Mouse (Mus musculus) large intestine, adult 2 months (tissue): ENCODE measurements around the gene Dcst2. TPM values are rescaled to one million over a fixed set of nuclear protein-coding genes. Genes with fewer than 3 reads are reported as not detected.
A peak's percentile ranks its signal among the peaks of the same experiment; 100 is the strongest.

ENCODE experiments used
- DNase-seq: peaks from one replicate; pipeline ENCODE4 v3.0.0-alpha.2; 2012; ENCODE audit warnings: low read depth, low spot score
- WGBS: fragments of 180-500 bp; shearing (Covaris S2); methylation state at CpG from one replicate; pipeline ENCODE4 v1.1.7; 2018; 5-methylcytosine and 5-hydroxymethylcytosine counted together
- polyA plus RNA-seq: library from polyadenylated mRNA; depleted of rRNA; stranded (reverse); fragments of >200 nt; gene quantifications from 2 replicates; pipeline ENCODE4 v1.2.3, GENCODE M21; 2012

Gene Dcst2
- polyA plus RNA-seq, 1 experiment, result 0.15 TPM

DNA sequence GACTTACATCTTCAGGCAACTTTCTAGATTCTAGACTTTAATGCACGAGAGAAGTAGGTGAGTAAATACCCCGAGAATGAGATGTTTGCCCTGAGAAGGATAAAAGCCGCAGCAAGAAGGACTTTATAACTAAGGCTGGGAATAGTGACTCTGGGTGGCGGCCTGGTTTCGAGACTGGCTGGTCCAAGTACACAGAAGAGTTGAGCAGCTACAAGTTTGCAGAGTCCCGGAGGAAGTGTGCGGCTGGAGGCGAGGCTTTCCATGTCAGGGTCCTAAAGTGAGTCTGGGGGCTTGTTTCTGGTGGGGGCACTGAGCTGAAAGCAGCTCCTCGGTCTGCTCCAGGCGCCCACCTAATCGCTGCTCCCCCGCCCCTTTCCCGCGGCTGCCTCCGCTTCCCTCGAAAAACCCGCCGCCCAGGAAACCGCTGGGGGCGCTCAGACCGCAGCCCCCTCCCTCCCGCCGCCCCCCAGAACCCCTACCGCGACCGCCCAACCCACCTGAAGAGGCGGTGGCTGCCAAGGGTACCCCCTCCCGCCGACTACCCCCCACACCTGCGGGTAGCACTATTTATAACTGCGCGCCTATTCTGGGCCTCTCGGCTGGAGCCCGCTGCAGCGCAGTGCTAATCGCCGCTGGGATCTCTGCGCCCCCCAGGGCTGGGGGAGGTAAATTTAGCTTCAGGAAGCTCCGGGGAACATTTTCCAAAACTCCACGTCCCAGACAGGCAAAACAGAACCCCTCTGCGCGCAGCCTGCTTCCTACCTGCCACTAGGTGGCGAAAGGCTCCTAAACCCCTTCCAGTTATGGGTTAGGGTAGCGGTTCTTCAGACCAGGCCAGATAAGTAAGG is 34.3 kb downstream of the Dcst2 start:
- WGBS, result 1% methylated on average over 44 of the region's 44 CpGs
- no peak for DNase-seq

DNA sequence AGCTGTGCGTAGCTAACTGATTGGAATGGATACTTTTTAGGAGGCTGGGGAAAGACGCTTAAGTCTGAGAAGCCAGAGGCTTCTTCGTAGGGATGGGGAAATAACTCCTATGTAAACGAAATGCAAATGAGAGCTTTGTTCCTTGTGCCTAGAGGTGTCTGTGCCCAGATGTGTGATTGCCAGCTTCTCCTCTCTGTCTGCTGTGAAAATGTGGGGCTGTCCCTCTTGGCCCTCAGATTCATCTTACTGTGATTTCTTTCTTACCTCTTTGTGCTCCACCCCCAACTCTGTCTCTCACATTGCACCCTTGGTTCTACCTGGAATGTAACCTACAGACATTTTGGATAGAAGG is 34.9 kb downstream of the Dcst2 start:
- 2% methylated on average over 4 of the region's 4 CpGs for WGBS
- no peak for DNase-seq

DNA sequence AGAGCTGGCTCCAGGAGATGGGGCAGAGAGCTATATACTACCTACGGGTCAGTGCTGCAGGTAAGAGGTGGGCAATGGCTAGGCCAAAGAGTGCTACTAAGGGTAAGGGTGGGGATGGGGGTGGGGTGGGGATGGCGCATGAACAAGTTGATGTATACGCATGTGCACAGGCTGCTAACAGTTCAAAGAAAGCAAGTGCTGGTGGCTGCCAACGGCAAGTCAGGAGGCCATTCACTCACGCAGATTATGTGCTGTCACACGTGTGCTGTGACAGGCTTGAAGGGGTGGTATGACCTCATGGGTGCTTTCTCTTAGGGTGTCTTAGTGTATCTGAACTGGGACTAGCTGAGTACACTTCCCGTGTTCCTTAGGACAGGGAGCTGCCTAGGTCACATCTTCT is 39.6 kb downstream of the Dcst2 start:
- WGBS, result 80% methylated on average over 7 of the region's 7 CpGs
- no peak for DNase-seq

DNA sequence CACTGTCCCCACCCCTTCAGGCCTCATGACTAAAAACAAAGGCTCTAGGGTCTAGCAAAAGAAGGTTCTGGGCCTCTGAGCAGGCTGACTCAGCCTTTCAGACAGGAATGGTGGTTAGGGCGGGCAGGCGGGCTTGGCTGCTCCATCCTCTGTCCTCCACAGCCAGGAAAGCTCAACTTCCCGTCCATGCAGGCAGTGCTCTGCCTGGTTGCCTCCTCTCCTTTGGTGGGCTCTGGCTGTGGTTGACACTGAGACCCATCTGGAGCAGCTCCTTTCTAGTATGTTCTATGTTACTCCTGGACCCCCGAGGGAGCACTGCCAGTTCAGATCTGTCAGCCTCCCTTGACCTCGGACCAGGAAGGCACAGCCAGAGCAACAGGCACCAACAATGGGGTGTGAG is 40.9 kb downstream of the Dcst2 start, which contains the start of gene Lenep:
Lenep (minus strand) TSS at position 101 of the 400 bp plus-strand sequence.
- no peak for DNase-seq
- 83% methylated on average over 5 of the region's 5 CpGs for WGBS

DNA sequence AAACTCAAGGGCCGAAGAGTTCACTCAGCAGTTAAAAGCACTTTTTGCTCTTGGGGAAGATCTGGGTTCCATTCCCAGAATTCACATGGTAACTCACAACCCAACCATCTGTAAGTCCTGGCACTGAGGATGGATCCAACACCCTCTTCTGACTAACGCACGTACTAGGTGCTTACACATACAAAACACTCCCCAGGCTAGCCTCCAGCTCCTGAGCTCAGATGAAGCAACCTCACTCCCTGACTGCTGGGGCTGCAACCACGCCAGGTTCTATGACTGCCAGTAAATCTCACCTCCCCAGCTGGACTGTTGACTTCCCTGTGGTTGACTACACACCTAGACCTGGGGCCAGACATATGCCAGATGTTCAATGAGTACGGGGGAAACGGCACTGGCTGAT is 45.1 kb downstream of the Dcst2 start:
- no peak for DNase-seq
- WGBS, result 70% methylated on average over 6 of the region's 6 CpGs

DNA sequence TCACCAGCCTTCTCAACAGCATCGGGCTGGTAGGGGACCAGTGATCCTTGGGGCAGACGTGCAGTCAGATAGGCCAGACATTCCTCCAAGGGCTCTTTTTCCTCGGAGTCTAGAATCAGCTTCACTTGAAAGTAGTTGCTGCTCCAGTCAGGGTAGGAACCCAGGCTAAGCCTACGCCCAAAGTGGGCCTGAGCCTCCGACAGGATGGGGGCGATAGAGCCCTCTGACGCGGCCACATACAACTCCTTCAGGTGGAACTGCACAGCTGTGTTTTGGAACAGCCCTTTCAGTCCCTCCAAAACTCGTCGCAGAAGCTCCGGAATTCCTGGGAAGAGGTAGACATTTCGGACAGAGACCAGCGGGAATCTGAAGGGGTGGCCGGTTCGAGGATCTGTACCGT is 46.7 kb downstream of the Dcst2 start:
- 76% methylated on average over 16 of the region's 16 CpGs for WGBS
- no peak for DNase-seq

DNA sequence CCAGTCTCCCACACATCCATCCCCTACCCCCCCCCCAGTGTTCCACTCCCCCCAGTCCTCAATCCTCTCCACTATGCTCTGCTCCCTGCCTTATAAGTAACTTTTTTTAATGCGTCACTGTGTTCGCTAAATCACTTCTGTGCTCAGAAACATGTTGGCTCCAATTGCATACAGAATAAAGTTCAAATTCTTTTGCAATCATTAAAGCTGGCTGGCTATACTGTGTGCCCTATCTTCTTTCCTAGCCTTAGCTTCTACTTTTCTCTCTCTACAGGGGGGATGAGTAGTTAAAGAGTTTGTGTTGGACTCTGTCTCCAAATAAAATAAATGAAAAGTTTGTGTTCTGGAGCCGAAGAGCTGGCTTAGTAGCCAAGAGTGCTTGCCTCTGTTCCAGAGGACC is 47.9 kb downstream of the Dcst2 start:
- 73% methylated on average over 3 of the region's 3 CpGs for WGBS
- no peak for DNase-seq

DNA sequence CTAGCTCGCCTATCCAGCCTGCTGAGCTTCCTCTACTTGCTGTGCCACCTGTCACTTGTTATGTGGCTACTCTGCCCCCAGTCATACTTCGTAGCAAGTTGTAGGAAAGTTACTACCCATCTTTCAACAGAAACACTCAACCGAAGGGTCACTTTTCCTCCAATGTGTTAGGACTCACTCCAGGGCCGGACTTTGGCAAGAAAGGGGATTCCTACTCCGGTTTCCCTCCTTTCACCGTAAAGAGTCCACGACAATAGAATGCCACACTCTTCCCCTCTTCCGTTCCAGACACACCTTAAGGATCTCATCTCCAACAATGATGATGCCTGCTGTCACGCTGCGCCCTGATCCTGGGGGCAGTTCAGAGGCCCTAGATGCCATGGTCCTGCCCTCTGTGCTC is 49.1 kb downstream of the Dcst2 start:
- 50% methylated on average over 10 of the region's 10 CpGs for WGBS
- no peak for DNase-seq

DNA sequence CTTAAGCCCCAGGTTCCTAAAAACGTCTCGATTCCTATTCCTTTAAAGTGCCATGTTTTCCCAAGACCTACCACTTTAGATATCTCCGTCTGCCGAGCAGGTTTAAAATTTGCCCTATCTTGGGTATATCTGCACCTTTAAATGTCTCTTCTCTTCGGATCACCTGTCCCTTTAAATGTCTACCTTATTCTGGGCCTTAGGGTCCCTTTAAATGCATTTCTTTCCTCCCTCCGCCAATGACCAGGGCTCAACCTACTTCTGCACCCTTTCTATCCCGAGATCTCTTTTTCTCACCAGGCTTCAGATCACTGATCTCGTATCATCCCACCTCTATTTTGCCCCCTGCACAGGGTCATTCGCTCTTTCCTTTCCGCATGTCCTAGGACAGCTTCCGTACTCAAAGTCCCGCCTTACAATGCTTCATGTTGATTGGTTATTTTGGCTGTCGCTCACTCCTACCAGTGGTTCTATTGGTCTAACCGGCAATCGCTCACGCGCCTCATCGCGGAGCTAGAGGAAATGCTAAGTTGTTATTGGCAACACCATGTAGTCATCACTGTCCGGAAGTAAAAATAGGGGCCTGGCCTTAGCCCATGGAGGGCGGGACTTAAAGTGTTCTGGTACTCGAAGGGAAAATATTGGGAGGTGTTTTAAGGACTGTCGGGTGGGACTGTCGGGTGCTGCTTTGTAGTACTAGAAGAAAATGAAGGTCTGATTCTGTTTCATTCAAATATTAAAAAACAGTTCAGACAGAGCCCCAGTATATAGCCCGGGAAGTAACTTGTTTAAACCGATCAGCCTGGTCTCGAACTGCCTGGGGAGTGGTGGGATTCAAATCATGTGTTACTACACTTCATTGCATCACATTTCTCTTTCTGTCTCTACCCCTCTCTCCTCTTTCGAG is 50.0 kb downstream of the Dcst2 start, which contains the start of gene Flad1:
Flad1 (minus strand) TSS at position 381 of the 904 bp plus-strand sequence.
- WGBS, result 2% methylated on average over 28 of the region's 28 CpGs

DNA sequence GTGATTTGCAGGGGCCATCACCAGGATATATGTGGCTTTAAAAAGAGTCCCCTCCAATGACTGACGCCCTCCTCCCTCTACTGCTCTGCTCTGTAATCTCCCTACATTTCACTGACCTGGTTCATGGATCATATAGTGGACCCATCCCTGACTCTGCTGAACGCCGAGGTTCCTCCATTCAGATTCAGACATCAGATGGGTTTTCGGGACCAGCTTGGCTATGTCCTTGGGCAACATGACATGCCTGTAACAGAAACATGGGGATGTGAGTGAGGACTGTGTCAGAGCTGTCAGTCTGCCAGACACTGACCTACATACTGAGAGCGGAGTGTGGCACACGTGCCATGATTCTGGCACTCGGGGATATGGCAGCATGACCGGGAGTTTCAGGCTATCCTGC is 54.4 kb downstream of the Dcst2 start:
- no peak for DNase-seq
- 92% methylated on average over 8 of the region's 8 CpGs for WGBS

More for the DNA sequence above, 50.0 kb downstream of the Dcst2 start, which contains the start of gene Flad1:
- DNase-seq, result peak; percentile 92

DNA sequence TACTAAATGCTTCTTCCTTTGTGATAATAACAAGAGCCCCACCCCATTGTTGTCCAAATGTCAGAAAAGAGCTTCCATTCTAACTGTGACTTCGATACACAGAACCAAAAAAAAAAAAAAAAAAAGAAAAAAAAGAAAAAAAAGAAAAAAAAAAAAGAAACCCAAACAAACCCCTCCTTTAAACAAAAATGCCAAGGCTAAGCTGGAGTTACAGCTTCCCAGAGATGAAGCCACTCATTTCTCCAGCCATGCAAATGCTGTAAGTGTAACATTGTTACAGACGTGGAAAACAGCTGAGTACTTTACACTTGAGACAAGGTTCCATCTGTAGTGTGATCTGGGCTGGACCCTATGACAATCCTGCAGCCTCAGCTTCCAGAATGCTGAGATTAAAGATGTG is 55.4 kb downstream of the Dcst2 start:
- WGBS, result 13% methylated on average over 2 of the region's 2 CpGs
- no peak for DNase-seq

DNA sequence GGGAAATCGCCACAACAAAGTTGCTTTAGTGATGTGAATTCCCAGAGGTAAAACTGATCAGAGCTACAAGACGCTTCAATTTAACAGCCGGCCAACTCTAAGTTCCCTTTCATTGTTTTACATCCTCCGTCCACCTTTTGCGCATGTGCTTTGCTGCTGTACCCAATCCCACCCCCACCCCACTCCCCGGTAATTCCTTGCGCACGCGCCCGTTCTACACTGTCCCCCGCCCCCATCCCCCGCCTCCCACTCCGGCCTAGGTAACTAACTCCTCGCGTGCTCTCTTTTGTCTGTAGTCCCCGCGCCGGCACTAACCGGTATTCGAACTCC is 56.0 kb downstream of the Dcst2 start:
- WGBS, result under 1% methylated on average over 20 of the region's 20 CpGs
- no peak for DNase-seq

DNA sequence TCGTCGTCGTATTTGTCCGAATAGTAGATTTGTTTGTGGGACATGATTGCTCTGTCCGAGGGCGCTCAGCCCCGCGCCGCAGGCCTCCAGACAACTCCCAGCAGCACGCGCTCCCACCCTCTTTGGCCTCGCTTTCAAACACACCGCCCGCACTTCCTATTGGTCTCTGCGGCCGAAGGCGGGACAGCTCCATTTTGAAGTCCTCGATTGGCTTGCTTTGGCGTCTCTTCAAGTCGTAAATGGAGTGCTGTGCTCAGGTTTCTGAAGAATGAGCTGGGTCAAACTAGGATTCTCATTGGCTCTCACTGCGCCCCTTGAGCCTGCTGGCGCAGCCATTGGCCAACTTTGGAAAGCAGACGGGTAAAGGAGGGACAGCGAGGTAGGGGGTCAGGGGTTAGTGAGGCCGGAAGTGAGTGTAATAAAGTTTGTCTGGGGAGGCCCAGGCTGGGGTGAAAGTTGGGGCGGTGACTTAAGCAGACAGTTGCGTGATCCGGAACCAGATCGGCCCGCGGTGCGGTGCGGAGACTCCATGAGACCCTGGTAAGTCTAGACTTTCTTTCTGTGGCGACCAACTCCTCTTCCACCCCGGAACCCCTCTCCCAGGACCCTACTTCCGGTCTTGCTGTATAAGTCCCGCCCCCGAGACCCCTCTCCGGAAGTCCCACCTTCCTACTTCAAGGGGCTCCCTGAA is 56.5 kb downstream of the Dcst2 start, which contains the start of the genes Cks1b and Shc1:
Cks1b (minus strand) TSS at position 214 of the 691 bp plus-strand sequence.
Shc1 (plus strand) TSS at position 274 of the 691 bp plus-strand sequence.
- under 1% methylated on average over 39 of the region's 39 CpGs for WGBS
- DNase-seq, result peak; percentile 98

DNA sequence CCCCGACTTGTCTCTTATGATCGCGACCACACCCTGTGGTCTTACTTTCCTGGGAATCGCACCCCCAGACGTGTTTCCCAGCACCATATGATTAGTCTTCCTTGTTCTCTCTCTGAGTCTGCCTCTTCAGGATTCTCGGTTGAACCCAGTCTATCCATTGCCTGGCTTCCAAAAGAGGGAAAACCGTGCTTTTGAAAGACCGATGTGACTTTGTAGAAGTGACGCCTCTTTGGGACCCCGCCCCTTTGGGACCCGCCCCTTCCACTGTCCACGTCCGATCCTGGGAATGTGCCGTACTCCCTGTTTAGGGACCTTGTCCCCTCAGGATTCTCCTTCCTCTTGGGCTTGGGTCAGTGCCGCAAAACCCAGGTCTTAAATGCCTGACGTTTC is 57.1 kb downstream of the Dcst2 start:
- DNase-seq, result no peak

DNA sequence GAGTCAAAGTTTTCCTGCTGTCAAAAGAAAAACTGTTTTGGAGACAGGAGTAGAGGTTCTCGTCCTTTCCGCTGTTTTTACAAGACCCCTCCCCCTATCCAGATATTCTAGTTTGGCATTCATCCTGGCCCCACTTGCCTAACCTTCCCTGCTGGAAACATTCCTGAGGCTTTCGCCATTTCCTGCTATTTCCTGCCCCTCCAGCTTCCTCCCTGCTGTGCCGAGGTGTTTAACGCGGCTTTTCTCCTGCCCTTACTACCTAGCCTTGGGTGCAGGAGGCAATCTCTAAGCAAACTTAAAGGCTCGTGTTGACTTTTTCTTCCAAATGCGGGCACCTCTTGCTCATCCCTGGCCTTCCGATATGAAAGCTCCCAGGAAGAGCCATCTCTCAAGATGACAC is 57.8 kb downstream of the Dcst2 start:
- WGBS, result under 1% methylated on average over 9 of the region's 9 CpGs
- DNase-seq, result no peak

More for the DNA sequence above, 57.1 kb downstream of the Dcst2 start:
- under 1% methylated on average over 16 of the region's 16 CpGs for WGBS

DNA sequence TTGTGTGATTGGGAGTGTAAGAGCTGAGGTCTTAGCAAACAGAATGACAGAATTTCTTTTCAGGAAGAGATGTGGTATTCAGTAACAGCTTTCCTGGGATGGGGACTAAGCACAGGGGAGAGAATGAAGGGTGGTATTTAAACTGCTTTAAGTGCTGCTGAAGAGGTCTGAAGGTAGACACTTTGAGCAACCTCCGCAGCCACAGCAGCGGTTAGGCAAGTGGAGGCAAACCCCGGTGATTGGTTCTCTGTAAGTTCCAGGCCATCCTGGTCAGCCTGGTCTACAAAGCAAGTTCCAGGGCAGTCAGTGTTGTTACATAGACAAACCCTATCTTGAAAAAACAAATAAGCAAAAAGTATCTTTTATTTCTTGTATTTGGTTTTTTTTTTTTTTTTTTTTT is 58.2 kb downstream of the Dcst2 start:
- DNase-seq, result no peak
- WGBS, result 15% methylated on average over 3 of the region's 3 CpGs

DNA sequence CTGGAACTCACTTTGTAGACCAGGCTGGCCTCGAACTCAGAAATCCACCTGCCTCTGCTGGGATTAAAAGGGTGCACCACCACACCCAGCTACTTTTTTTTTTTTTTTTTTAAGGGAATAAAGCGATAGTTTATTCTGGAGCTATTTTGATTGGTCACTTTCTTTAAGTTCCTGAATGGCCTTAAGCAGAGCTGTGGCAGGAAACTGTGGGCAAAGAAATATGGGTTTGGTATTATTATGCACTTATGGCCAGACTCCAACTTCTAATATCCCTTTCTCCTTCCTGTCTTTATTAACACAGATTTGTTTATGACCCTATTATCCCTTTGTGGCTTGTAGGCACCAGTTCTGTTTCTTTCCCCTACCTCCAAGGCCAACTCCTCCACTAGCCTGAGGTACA is 58.6 kb downstream of the Dcst2 start:
- no peak for DNase-seq
- 13% methylated on average over 2 of the region's 2 CpGs for WGBS

DNA sequence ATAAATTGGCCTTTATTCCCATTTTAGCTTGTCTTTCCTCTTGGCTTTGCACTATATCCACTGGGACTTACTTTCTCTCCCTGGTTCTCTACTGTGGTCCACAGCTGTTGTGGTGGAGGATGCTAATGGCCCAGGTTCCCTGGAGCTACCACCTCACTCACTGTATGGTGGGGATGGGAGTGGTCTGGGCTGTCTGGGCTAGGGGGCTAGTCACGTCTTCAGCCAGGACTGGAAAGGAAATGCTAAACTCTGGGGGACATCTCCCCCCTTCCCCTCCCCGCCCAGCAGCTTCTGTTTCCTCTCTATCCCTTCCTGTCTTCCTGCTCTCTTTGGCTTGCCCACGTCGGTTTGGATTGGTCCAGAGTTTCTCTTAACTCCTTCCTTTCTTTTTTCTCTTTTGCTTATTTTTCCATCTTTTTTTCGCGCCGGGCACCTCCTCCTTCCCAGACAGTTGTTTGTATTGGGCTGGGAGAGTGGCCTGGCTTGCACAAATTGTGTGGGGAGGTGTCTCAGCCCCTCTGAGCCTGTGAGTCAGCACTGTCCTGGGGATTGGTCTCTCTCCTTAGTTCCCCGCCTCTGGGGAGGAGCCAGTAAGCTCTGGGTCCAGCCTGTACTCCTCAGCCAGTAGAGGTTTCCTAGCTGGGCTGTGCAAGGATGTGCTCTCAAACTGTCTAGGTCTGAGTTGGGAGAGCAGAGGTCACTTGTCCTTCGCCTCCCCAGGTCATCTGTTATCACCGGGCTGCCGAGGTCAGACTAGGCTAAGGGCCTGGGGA is 59.4 kb downstream of the Dcst2 start:
- WGBS, result 14% methylated on average over 11 of the region's 11 CpGs
- DNase-seq, result no peak

DNA sequence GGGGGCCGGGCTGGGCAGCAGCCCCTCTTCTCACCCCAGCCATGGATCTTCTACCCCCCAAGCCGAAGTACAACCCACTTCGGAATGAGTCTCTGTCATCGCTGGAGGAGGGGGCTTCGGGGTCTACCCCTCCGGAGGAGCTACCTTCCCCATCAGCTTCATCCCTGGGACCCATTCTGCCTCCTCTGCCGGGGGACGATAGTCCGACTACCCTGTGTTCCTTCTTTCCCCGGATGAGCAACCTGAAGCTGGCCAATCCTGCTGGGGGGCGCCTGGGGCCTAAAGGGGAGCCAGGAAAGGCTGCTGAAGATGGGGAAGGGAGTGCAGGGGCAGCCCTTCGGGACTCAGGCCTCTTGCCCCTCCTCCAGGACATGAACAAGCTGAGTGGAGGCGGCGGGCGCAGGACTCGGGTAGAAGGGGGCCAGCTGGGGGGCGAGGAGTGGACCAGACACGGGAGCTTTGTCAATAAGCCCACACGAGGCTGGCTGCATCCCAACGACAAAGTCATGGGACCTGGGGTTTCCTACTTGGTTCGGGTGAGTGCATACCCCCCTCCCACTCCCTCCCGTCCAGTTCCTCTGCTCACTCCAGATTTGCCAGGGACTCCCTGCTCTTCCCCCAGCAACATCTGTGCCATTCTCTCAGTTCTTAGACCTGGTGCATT is 60.2 kb downstream of the Dcst2 start:
- WGBS, result 43% methylated on average over 22 of the region's 22 CpGs
- no peak for DNase-seq
